Mouse (Mus musculus): ENCODE results near the gene Naa60. TPM values are rescaled to one million over a fixed set of nuclear protein-coding genes. Genes with fewer than 3 reads are reported as not detected.

The Naa60 gene
- polyA plus RNA-seq, 1 experiment from 2014 or later = 44.1 TPM

DNA sequence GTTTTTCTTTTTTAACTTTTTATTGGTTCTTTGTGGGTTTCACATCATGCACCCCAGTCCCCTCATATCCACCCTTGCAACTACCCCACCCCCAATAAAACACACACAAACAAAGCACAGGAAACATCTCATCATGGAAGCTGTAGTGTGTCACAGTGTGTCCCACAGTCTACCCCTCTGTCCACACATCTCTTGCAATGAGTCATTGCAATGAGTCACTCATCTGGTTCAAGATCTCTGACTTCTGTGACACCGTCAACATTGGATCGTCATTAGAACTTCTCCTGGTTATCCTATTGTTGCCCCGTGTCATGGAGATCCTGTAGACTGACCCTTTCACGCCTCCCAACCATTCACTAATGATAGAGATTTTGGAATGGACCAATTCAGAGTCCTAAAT is 62.5 kb downstream of the Naa60 start:
- WGBS = 88% methylated on average over 4 of the region's 4 CpGs

DNA sequence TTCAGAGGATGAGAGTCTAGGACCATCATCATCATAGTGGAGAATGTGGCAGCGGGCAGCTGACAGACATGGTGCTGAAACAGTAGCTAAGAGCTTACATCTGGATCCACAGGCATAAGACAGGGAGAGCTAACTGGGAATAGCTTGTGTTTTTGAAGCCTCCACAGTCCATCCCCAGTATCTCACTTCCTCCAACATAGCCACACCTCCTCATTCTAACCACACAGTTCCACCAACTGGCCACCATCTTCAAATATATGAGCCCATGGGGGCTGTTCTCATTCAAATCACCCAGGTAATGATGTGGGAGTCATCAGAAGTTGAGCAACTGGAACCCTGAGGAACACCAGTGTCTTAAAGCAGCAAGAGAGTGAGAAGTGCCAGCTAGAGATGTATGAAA is 79.0 kb downstream of the Naa60 start:
- Histone ChIP-seq H3K27me3 (replicated peaks; ENCODE audit: control insufficient read depth, insufficient read depth, low read length) (no peaks in the 10 kb centered on the region), H3K4me2 (ENCODE audit: low read depth, low read length) (no peak overlapping the region), H3K9me3 (ENCODE audit: control insufficient read depth, low read length) (no peaks in the 10 kb centered on the region), H3K4me3 (ENCODE audit: low read length) (no peak overlapping the region), H3K4me1 (ENCODE audit: control insufficient read depth, insufficient read depth, low read length) (no peaks in the 10 kb centered on the region), H3K27ac (ENCODE audit: low read length) (no peak overlapping the region), H3K9ac (ENCODE audit: low read depth, low read length) (no peak overlapping the region), H3K36me3 (ENCODE audit: control insufficient read depth, insufficient read depth, low read length) (no peaks in the 10 kb centered on the region)
- WGBS = 90% methylated on average over 1 of the region's 1 CpGs
- ATAC-seq = no peak

More for the DNA sequence above, 62.5 kb downstream of the Naa60 start:
- Histone ChIP-seq H3K4me1 (ENCODE audit: control insufficient read depth, insufficient read depth, low read length) (no peaks in the 10 kb centered on the region), H3K4me3 (ENCODE audit: low read length) (no peak overlapping the region), H3K9me3 (ENCODE audit: control insufficient read depth, low read length) (no peaks in the 10 kb centered on the region), H3K27ac (ENCODE audit: low read length) (no peak overlapping the region), H3K9ac (ENCODE audit: low read depth, low read length) (no peak overlapping the region), H3K27me3 (replicated peaks; ENCODE audit: control insufficient read depth, insufficient read depth, low read length) (no peaks in the 10 kb centered on the region), H3K4me2 (ENCODE audit: low read depth, low read length) (no peak overlapping the region), H3K36me3 (ENCODE audit: control insufficient read depth, insufficient read depth, low read length) (peaks cover 13% of the 10 kb centered on the region)
- ATAC-seq = no peak

Small RNA genes lying within 50 kb of the gene (microRNA-seq; reads per million reads assigned to microRNA genes)
- gene Gm23493 = not detected

Other genes with a start within 250 kb of the Naa60 start
- 0.12 and 0.16 TPM in 2 replicates for gene Mefv, start 154.3 kb upstream of the Naa60 start, polyA plus RNA-seq (2015; fragmentation: Nextera tagmentation; extraction: Ambion mirVana)
- gene Zfp263, start 128.3 kb upstream of the Naa60 start, polyA plus RNA-seq (2015; fragmentation: Nextera tagmentation; extraction: Ambion mirVana) = 35.3 and 35.8 TPM in 2 replicates
- not detected in 2 replicates for gene Olfr15, start 41.5 kb upstream of the Naa60 start, polyA plus RNA-seq (2015; fragmentation: Nextera tagmentation; extraction: Ambion mirVana)
- 0.65 and 0.82 TPM in 2 replicates for gene Zfp174, start 25.1 kb upstream of the Naa60 start, polyA plus RNA-seq (2015; fragmentation: Nextera tagmentation; extraction: Ambion mirVana)
- 3.6 and 4.3 TPM in 2 replicates for gene Zfp597, start 12.2 kb downstream of the Naa60 start, polyA plus RNA-seq (2015; fragmentation: Nextera tagmentation; extraction: Ambion mirVana)
- 0.32 and 0.95 TPM in 2 replicates for gene Gm20695, start 12.3 kb downstream of the Naa60 start, polyA plus RNA-seq (2015; fragmentation: Nextera tagmentation; extraction: Ambion mirVana)
- 5.3 and 7.1 TPM in 2 replicates for gene 1700037C18Rik, start 36.3 kb downstream of the Naa60 start, polyA plus RNA-seq (2015; fragmentation: Nextera tagmentation; extraction: Ambion mirVana)
- 16.2 and 16.6 TPM in 2 replicates for gene Cluap1, start 36.4 kb downstream of the Naa60 start, polyA plus RNA-seq (2015; fragmentation: Nextera tagmentation; extraction: Ambion mirVana)
- 1.2 and 1.6 TPM in 2 replicates for gene Nlrc3, start 104.3 kb downstream of the Naa60 start, polyA plus RNA-seq (2015; fragmentation: Nextera tagmentation; extraction: Ambion mirVana)
- 10.5 and 11.3 TPM in 2 replicates for gene Slx4, start 131.4 kb downstream of the Naa60 start, polyA plus RNA-seq (2015; fragmentation: Nextera tagmentation; extraction: Ambion mirVana)
- gene Dnase1, start 164.6 kb downstream of the Naa60 start, polyA plus RNA-seq (2015; fragmentation: Nextera tagmentation; extraction: Ambion mirVana) = 4.3 and 4.5 TPM in 2 replicates
- 128 and 131 TPM in 2 replicates for gene Trap1, start 205.5 kb downstream of the Naa60 start, polyA plus RNA-seq (2015; fragmentation: Nextera tagmentation; extraction: Ambion mirVana)

Data from intestine, embryonic 16.5 days (tissue).